ENCODE assay signal across 9 mouse cellular contexts in the genomic region with DNA sequence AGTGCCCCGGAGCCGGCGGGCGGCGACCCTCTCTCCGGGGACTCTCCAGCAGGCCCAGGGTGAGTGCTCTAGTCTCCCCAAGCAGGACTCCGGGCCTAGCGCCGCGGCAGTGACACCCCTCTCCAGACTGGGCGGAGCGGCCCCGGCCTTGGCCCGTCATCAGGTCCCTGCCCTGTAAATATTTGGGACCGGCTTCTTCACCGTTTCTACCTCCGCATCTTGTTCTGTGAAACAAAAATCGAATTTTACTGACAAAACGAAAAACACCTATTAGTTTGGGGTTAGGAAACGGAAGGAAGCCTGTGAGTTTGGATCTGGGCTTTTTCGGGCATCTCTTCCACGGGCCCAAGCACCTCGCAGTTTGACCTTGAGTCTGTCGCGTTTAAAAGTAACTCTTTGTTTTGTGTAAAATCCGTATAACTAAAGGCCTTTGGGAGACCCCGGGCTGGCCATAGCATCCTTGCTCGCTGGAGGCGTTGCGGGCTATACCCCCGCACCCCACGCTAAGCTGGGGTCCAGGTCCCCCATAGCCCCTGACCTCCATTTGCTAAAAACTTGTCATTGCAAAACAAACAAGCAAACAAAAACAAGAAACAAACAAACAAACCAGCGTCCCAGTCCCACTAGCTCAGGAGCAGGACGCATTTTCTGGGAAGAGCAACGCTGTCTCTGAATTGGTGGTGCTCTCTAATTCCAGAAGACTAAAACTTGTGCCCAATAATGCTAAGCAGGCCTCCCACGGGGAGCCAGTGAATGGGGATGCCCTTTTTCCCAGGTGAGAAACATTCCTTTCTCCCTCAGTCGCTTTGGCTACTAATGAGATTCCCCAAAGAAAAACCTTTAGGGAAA. TPM values are rescaled to one million over a fixed set of nuclear protein-coding genes. Genes with fewer than 3 reads are reported as not detected.
DNase-seq lines count a peak whose midpoint lies in the region; ATAC-seq and TF ChIP-seq lines count a peak whose summit lies in the region.
"Had no signal": no experiment of that assay in that cellular context is flagged by ENCODE, and none has a peak within 500 bp of the region (broad histone marks: within the 10 kb centered on the region; RNA-seq: fewer than 3 reads in every experiment).

No protein-coding gene starts in this region.

- TF ChIP-seq CTCF in lung, postnatal 0 days (IDR thresholded peaks at IDR 0.05) = no peak

- peak; percentile 98 for ATAC-seq in lung, postnatal 0 days
- peak; percentile 97 for ATAC-seq in embryonic facial prominence, embryonic 11.5 days (replicated peaks; ENCODE audit: insufficient number of reproducible peaks, low FRiP score, low TSS enrichment, low read depth)
- ATAC-seq in intestine, embryonic 14.5 days (replicated peaks; ENCODE audit: low FRiP score, low TSS enrichment, low read depth) = peak; percentile 98
- peak; percentile 98 for ATAC-seq in midbrain, embryonic 12.5 days (ENCODE audit: low FRiP score, low read depth)

- no peak for TF ChIP-seq EP300 in lung, postnatal 0 days (IDR thresholded peaks at IDR 0.05)

- 0 out of 2 replicates have a peak, but pooled peaks cover 3% of the 10 kb centered on the region for H3K27me3 ChIP-seq in lung, postnatal 0 days (replicated peaks; ENCODE audit: insufficient read depth, low read length)
- no peaks in the 10 kb centered on the region for H3K27me3 ChIP-seq in embryonic facial prominence, embryonic 11.5 days (ENCODE audit: control insufficient read depth, insufficient read depth, low read length)
- peaks cover 6% of the 10 kb centered on the region; the same call in 1 of the 2 replicates for H3K27me3 ChIP-seq in intestine, embryonic 14.5 days (replicated peaks; ENCODE audit: control insufficient read depth, insufficient read depth, low read length)
- peaks cover 6% of the 10 kb centered on the region for H3K27me3 ChIP-seq in midbrain, embryonic 12.5 days

- H3K9me3 ChIP-seq in lung, postnatal 0 days (ENCODE audit: low read length) = no peaks in the 10 kb centered on the region
- H3K9me3 ChIP-seq in embryonic facial prominence, embryonic 11.5 days (replicated peaks; ENCODE audit: control insufficient read depth, low read length) = no peaks in the 10 kb centered on the region
- no peaks in the 10 kb centered on the region for H3K9me3 ChIP-seq in intestine, embryonic 14.5 days (ENCODE audit: control insufficient read depth, low read length)
- H3K9me3 ChIP-seq in midbrain, embryonic 12.5 days = no peaks in the 10 kb centered on the region

- H3K4me3 ChIP-seq in lung, postnatal 0 days (ENCODE audit: low read depth, low read length) = peak overlapping the region; percentile 98
- H3K4me3 ChIP-seq in embryonic facial prominence, embryonic 11.5 days (ENCODE audit: low read depth, low read length) = peak overlapping the region; percentile 81
- peak overlapping the region; percentile 87 for H3K4me3 ChIP-seq in intestine, embryonic 14.5 days (ENCODE audit: low read depth, low read length)
- H3K4me3 ChIP-seq in midbrain, embryonic 12.5 days = peak overlapping the region; percentile 67

- peak; percentile 5 to 24 for DNase-seq in adrenal gland, adult 18-20 months (ENCODE audit: low spot score in 2 of 2)
- no peak for DNase-seq in adrenal gland, postnatal 10 days
- peak; percentile 84 for DNase-seq in lung, postnatal 0 days (ENCODE audit: low spot score)
- no peak for DNase-seq in lung, postnatal 10 days
- no peak for DNase-seq in embryonic facial prominence, embryonic 11.5 days (ENCODE audit: low spot score)
- peak; percentile 52 for DNase-seq in intestine, embryonic 14.5 days (ENCODE audit: low spot score)
- no peak for DNase-seq in layer of hippocampus, adult 9-11 months

- 1% methylated on average over 37 of the region's 37 CpGs for WGBS in lung, postnatal 0 days
- WGBS in embryonic facial prominence, embryonic 11.5 days = 2% methylated on average over 37 of the region's 37 CpGs
- WGBS in intestine, embryonic 14.5 days = 1% methylated on average over 37 of the region's 37 CpGs
- WGBS in midbrain, embryonic 12.5 days = under 1% methylated on average over 37 of the region's 37 CpGs

- peak overlapping the region; percentile 98 for H3K9ac ChIP-seq in lung, postnatal 0 days (replicated peaks; ENCODE audit: low read depth)
- H3K9ac ChIP-seq in embryonic facial prominence, embryonic 11.5 days (replicated peaks; ENCODE audit: low read length) = peak overlapping the region; percentile 96
- H3K9ac ChIP-seq in intestine, embryonic 14.5 days (ENCODE audit: low read length) = peak overlapping the region; percentile 92
- peak overlapping the region; percentile 82 for H3K9ac ChIP-seq in midbrain, embryonic 12.5 days (replicated peaks)

- peak overlapping the region; percentile 87 for H3K27ac ChIP-seq in lung, postnatal 0 days (ENCODE audit: low read length)
- 0 out of 2 replicates have a peak overlapping the region, but pooled peaks have one; percentile 52 for H3K27ac ChIP-seq in embryonic facial prominence, embryonic 11.5 days (replicated peaks; ENCODE audit: low read depth, low read length)
- peak overlapping the region; percentile 75 for H3K27ac ChIP-seq in intestine, embryonic 14.5 days (ENCODE audit: low read depth)
- peak overlapping the region; percentile 54 for H3K27ac ChIP-seq in midbrain, embryonic 12.5 days (replicated peaks)

- H3K4me2 ChIP-seq in lung, postnatal 0 days (replicated peaks; ENCODE audit: low read depth, low read length) = peak overlapping the region; percentile 84
- H3K4me2 ChIP-seq in embryonic facial prominence, embryonic 11.5 days (ENCODE audit: low read depth, low read length) = peak overlapping the region; percentile 83
- H3K4me2 ChIP-seq in intestine, embryonic 14.5 days (ENCODE audit: low read length) = peak overlapping the region; percentile 96
- peak overlapping the region; percentile 83 for H3K4me2 ChIP-seq in midbrain, embryonic 12.5 days (replicated peaks)

- peaks cover 18% of the 10 kb centered on the region; the same call in 1 of the 2 replicates for H3K36me3 ChIP-seq in lung, postnatal 0 days (ENCODE audit: insufficient read depth, low read length)
- H3K36me3 ChIP-seq in embryonic facial prominence, embryonic 11.5 days (replicated peaks; ENCODE audit: control insufficient read depth, insufficient read depth, low read depth, low read length) = no peaks in the 10 kb centered on the region
- peaks cover 28% of the 10 kb centered on the region for H3K36me3 ChIP-seq in intestine, embryonic 14.5 days (ENCODE audit: control insufficient read depth, insufficient read depth, low read length)
- peaks cover 15% of the 10 kb centered on the region for H3K36me3 ChIP-seq in midbrain, embryonic 12.5 days

- H3K4me1 ChIP-seq in lung, postnatal 0 days (ENCODE audit: insufficient read depth, low read depth, low read length) = peaks cover 3% of the 10 kb centered on the region; the same call in 1 of the 2 replicates
- peaks cover 3% of the 10 kb centered on the region; the same call in 1 of the 2 replicates for H3K4me1 ChIP-seq in embryonic facial prominence, embryonic 11.5 days (ENCODE audit: control insufficient read depth, insufficient read depth, low read length)
- peaks cover 8% of the 10 kb centered on the region for H3K4me1 ChIP-seq in intestine, embryonic 14.5 days (replicated peaks; ENCODE audit: control insufficient read depth, insufficient read depth, low read length)
- peaks cover 8% of the 10 kb centered on the region for H3K4me1 ChIP-seq in midbrain, embryonic 12.5 days

RNA-seq across cellular contexts. Expression of a gene that starts 0.6 kb away (rescaled TPM):
- total RNA-seq in adrenal gland, adult 18-20 months (2021) = 100 to 1,000 TPM; 110 to 116 TPM
- 100 to 1,000 TPM; 135 to 162 TPM for total RNA-seq in adrenal gland, postnatal 10 days (2021)
- 170 and 180 TPM in 2 replicates for polyA plus RNA-seq in lung, postnatal 0 days (2015; fragmentation: Nextera tagmentation; extraction: Ambion mirVana)
- 260 and 266 TPM in 2 replicates for polyA plus RNA-seq in embryonic facial prominence, embryonic 11.5 days (2014; fragmentation: Nextera tagmentation; extraction: Ambion mirVana)
- polyA plus RNA-seq in intestine, embryonic 14.5 days (2014; fragmentation: Nextera tagmentation; extraction: Ambion mirVana) = 199 and 220 TPM in 2 replicates
- 276 and 284 TPM in 2 replicates for polyA plus RNA-seq in midbrain, embryonic 12.5 days (2016; fragmentation: Nextera tagmentation; extraction: Ambion mirVana)

RNA-seq across cellular contexts. Expression of a gene that starts 43.0 kb away (rescaled TPM):
- not detected for total RNA-seq in adrenal gland, adult 18-20 months (2021)
- total RNA-seq in adrenal gland, postnatal 10 days (2021) = not detected
- polyA plus RNA-seq in lung, postnatal 0 days (2015; fragmentation: Nextera tagmentation; extraction: Ambion mirVana) = 0.07 TPM in 1 of 2 replicates, not detected in the other
- not detected in 2 replicates for polyA plus RNA-seq in embryonic facial prominence, embryonic 11.5 days (2014; fragmentation: Nextera tagmentation; extraction: Ambion mirVana)
- 86.0 and 95.7 TPM in 2 replicates for polyA plus RNA-seq in intestine, embryonic 14.5 days (2014; fragmentation: Nextera tagmentation; extraction: Ambion mirVana)
- polyA plus RNA-seq in midbrain, embryonic 12.5 days (2016; fragmentation: Nextera tagmentation; extraction: Ambion mirVana) = 0.14 and 0.31 TPM in 2 replicates
- total RNA-seq: layer of hippocampus, postnatal 25 days had no signal

RNA-seq across cellular contexts. Expression of a gene that starts 45.8 kb away (rescaled TPM):
- total RNA-seq in adrenal gland, adult 18-20 months (2021) = not detected
- total RNA-seq in adrenal gland, postnatal 10 days (2021) = not detected
- not detected in 2 replicates for polyA plus RNA-seq in lung, postnatal 0 days (2015; fragmentation: Nextera tagmentation; extraction: Ambion mirVana)
- polyA plus RNA-seq in embryonic facial prominence, embryonic 11.5 days (2014; fragmentation: Nextera tagmentation; extraction: Ambion mirVana) = not detected in 2 replicates
- not detected in 2 replicates for polyA plus RNA-seq in intestine, embryonic 14.5 days (2014; fragmentation: Nextera tagmentation; extraction: Ambion mirVana)
- not detected in 2 replicates for polyA plus RNA-seq in midbrain, embryonic 12.5 days (2016; fragmentation: Nextera tagmentation; extraction: Ambion mirVana)
- total RNA-seq: layer of hippocampus, postnatal 25 days had no signal

Comparison
In these comparisons a context has a peak if more than half of its experiments do, and no peak if none do; other contexts are left out.
1. DNase-seq: peak in adrenal gland, adult 18-20 months (2 of 2), lung, postnatal 0 days (single experiment) and intestine, embryonic 14.5 days (single experiment); none in adrenal gland, postnatal 10 days (single experiment), lung, postnatal 10 days (single experiment), embryonic facial prominence, embryonic 11.5 days (single experiment) and layer of hippocampus, adult 9-11 months (single experiment).
2. RNA of a gene that starts 43.0 kb away (polyA plus RNA-seq): 86.0 to 95.7 TPM in intestine, embryonic 14.5 days; 0.14 to 0.31 TPM in midbrain, embryonic 12.5 days, 0.07 TPM in lung, postnatal 0 days and not detected in embryonic facial prominence, embryonic 11.5 days; every median in the first group is over 10 times any median in the second.
3. Peak in every context shown above with its lines, with median percentiles within 50 percentile points of each other: ATAC-seq, H3K27ac ChIP-seq, H3K4me2 ChIP-seq, H3K4me3 ChIP-seq and H3K9ac ChIP-seq.